Mouse (Mus musculus): ENCODE measurements around the gene Grcc10. TPM values are rescaled to one million over a fixed set of nuclear protein-coding genes. Genes with fewer than 3 reads are reported as not detected.
A peak's percentile ranks its signal among the peaks of the same experiment; 100 is the strongest.

Grcc10 gene
- total RNA-seq, 2 experiments from 2014 or later: 350 to 372 TPM

DNA sequence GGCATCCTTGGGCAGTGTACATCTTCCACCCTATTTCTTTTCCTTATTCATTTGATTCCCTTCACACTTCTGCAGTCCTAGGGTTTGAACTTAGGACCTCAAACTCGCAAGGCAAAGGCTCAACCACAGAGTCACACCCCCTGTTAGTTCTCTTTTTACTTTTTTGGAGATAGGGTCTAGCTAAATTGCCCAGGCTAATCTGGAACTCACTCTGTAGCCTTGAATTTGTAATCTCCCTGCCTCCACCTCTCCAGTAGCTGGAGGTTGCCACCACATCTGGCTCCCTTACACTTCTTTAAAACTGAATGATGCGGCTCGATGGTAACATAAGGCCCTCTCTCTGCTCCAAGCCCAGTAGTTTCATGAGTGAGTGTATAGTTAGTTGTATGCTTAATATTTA lies 6.8 kb downstream of the Grcc10 start:
- DNase-seq (ENCODE audit: extremely low spot score in 1 of 2, low spot score in 1 of 2): no peak

DNA sequence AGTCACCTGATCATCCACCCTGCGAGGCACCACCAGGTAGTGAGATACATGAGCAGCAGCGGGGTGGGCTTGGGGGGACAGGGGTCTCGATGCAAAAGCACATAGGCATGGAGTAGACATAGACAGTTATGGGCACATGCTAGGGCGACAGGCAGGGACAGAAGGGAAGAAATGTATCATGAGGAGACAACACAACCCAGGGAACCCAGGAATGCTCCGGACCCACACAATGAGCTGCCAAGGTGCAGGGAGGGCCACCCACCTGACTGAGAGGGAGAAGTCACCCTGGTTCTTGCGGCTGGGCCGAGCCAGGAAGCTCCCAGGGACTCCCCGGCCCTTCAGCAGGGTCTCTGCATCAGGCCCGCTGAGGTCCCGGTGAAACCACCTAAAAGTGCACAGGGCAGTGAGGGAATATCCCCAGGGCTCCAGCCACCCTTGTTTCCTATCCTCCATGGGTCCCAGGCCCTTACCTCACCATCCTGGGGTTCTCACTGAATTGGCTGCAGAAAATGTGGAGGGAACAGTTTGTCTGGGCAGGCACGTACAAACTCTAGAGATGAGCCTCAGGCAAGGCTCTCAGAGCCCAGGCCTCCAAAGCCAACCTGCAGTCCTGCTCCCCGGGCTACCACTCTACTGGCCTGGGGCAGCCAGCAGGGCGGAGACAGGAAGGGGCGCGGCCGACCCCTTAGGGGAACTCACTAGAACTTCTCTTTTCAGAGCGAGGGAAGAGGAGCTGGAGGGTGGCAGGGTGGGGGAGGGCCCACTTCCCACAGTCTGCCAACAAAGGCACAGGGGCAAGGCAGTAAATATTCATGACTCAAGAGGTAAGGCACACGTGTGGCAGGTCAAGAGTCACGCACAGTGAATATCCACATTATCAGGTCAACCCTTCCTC lies 8.5 kb downstream of the Grcc10 start:
- no peak for DNase-seq (ENCODE audit: extremely low spot score in 1 of 2, low spot score in 1 of 2)

DNA sequence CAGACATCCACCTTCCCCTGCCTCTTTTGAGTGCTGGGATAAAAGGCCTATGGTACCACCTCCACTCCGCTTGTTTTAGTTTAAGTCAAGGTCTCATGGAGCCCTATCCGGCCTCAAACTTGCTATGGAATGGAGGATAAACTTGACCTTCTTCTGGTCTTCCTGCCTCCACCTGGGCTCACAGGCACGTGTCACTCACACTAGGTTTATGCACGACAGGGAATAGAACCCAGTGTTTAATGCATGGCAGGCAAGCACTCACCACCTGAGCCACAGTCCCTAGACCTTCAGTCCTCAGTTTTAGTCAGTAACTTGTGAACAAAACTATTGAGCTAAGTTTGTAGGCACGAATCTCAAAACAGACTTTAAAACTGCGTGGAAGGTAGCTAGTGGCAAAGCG lies 10.1 kb downstream of the Grcc10 start:
- no peak for DNase-seq (ENCODE audit: extremely low spot score in 1 of 2, low spot score in 1 of 2)

DNA sequence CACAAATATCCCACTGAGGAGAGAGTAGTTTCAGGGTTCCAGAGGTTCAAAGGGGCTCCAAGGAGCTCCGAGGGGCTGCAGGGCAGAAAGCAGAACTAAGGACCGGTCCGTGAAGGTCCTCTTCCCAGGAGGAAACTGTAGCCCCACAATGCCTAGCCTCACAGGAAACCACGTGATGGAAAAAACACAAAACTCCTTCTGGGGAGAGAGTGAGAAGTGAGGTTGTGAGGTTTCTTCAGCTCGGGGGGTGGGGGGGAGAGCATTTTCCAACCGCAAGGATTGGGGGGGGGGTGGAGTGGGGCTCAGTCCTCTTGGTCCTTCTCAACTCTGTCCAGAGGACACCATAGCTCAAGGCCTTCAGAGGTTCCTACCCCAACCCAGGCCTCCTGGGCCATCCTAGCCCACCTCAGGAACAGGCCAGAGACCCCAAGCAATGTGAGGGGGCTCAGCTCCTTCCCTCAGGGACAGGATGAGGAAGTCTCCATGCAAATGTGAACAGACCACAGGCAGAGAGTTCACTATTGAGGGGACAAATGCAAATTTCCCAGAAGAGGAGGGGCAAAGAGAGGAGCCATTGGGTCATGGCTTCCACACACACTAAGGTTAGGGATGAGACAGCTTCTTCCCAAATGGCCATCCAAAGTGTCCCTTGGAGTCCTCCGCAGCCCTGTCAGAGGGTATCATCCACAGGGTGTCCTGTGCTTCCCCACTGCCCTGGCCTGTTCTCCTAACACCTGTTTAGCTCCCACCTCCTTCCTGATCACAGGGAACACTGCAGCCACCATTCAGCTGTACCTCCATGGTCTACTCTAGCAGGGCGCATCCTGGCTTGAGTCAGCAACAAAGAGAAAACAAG lies 11.1 kb downstream of the Grcc10 start:
- DNase-seq (ENCODE audit: extremely low spot score in 1 of 2, low spot score in 1 of 2): no peak

DNA sequence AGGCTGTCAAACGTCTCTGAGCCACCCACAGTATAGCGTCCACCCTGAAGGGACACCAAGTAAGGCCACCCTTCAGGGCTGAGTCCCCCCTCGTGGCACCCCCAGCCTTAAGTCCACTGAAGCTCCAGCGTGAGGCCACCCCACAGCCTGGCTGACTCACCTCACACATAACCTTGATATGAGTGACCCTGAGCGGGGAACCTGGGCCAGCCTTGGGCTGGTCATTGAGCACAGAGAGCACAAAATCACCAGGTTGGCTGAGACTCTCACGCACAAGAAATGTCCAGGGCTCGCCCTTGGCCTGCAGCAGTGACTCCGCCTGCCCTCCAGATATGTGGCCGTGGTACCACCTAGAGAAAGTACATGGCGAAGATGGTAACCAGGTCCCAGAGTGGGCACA lies 12.6 kb downstream of the Grcc10 start:
- DNase-seq (ENCODE audit: extremely low spot score in 1 of 2, low spot score in 1 of 2): no peak

DNA sequence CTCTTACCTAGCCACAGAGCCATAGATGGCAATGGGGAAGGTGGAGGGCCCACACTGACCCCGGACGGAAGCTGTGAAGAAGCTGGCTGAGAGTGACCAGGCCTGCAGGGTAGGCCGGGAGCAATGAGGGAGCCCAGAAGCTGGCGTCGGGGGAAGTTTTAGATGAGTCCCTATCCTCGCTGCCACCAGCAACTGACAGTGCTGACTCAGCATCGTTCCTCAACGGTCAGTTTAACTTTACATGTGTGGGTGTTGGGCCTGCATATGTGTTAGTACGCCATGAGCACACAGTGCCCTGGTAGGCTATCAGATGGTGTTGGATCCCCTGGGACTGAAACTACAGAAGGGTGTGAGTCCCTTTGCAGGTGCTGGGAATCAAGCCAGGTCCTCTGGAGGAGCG lies 16.7 kb downstream of the Grcc10 start:
- DNase-seq (ENCODE audit: extremely low spot score in 1 of 2, low spot score in 1 of 2): no peak

DNA sequence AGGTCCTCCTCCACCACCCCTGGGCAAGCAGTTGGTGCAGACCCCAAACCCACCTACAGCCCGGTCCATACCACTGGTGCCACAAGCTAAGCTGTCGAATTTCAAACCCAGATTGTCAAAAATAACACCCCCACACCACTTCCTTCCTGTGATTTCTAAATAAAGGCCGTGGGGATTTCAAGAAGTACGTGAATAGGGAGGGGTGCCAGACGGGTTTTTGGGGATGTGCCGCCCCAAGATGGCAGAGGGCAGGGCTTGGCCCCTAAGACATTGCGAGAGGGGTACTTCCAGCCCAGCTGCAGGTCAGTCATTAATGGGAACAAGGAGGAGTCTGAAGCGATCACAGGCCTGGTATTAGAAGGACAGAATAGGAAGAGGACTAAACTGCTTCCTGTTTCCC lies 17.6 kb downstream of the Grcc10 start:
- DNase-seq (ENCODE audit: extremely low spot score in 1 of 2, low spot score in 1 of 2): no peak

DNA sequence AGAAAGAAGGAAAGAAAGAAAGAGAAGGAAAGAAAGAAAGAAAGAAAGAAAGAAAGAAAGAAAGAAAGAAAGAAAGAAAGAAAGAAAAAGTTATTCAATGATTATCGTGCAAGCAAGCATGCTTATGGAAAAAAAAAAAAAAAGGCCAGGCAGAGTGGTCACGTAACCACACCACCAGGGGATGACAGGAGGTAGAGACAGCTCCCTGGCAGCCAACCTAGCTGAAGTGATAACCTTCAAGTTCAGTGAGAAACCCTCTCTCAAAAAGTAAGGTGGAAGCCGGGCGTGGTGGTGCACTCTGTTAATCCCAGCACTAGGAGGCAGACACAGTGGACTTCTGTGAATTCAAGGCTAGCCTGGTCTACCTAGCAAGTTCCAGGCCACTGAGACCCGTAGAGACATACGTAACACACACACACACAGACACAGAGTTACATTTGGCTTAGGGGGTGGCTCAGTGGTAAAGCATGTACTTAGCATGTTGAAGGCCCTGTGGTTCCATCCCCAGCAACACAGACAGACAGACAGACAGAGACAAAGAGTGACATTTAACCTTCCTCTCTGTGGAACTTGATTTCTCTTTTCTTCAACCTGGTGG lies 18.2 kb downstream of the Grcc10 start:
- no peak for DNase-seq (ENCODE audit: extremely low spot score in 1 of 2, low spot score in 1 of 2)

DNA sequence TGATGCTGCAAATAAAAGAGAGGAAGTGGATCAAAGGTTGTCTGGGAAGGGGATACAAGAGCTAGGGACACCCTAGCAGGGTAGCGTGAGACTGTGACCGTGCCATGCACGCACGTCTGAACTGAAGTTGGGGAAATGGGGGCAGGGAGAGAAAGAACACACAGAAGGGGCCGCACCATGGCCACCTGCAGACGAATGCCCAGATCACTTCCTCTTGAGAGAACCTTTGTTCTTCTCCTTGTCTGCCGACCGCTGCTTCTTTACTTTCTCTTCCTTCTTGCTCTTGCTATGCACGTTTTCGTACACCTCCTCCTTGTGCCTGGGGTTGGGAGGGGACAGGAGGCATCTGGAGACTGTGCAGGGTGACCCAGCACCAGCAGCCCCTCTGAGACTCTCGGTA lies 20.3 kb downstream of the Grcc10 start:
- no peak for DNase-seq (ENCODE audit: extremely low spot score in 1 of 2, low spot score in 1 of 2)

DNA sequence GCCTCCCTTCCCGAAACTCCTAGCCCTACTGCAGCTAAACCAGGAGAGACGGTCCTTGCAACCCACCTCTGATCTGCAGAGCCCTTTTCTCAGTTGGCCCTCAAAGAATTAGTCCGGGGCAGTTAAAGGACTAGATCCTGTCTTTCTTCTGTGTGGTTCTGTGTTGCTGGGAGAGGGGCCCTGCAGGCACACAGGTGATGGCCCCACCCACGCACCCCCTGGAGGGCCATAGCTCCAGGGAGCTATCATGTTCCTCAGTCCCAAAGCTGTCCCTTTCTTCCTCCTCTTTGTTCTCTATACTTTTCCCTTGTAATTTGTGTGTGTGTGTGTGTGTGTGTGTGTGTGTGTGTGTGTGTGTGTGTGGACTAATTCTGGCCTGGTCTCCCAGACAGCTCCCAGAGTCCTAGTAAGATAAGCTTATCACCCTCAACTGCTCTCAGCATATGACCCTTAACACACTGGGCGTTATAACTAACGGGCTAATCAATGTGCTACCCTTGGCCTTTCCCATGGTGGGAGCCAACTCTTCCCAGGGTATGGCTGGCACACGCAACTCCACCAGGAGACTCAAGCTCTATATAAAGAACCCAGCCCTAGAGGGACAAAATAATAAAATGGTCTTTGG lies 21.7 kb downstream of the Grcc10 start:
- DNase-seq (ENCODE audit: extremely low spot score in 1 of 2, low spot score in 1 of 2): no peak

DNA sequence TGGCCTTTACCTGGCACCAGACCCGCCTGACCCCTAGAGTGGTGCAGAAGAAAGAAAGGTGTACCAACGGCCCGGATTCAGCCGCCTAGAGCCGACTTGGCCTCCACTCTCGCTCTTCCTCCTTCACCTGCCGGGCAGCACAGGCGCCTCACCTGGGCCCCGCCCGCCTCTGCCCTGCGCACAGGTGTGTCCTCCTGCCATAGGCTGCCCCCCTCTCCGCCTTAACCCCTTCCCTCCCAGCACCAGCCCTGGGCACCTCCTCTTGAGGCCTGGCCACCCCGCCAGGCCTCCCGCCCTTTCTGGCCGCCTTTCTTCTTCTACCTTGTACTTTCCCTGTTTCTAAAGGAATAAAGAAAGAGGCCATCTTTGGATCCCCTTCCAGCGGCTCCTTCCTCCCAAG lies 22.5 kb downstream of the Grcc10 start:
- DNase-seq (ENCODE audit: extremely low spot score in 1 of 2, low spot score in 1 of 2): no peak

DNA sequence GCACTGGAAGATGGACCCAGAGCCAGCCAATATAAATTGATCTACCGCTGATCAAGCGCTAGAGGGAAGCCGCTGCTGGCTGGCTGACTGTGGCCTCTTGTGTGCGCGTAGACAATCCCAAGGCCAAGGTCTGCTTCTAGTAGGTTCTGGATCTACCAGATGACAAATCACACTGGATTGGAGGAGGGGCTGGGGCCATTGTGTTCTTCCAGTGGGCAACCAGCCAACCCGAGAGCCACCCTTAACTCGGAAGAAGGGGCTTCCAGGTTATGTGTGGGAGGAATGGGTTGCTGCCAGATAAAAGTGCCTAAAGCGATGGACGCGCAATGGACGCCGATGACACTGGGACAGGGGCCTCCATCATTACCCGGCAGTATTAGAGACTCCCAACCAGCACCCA lies 23.2 kb downstream of the Grcc10 start:
- no peak for DNase-seq (ENCODE audit: extremely low spot score in 1 of 2, low spot score in 1 of 2)

DNA sequence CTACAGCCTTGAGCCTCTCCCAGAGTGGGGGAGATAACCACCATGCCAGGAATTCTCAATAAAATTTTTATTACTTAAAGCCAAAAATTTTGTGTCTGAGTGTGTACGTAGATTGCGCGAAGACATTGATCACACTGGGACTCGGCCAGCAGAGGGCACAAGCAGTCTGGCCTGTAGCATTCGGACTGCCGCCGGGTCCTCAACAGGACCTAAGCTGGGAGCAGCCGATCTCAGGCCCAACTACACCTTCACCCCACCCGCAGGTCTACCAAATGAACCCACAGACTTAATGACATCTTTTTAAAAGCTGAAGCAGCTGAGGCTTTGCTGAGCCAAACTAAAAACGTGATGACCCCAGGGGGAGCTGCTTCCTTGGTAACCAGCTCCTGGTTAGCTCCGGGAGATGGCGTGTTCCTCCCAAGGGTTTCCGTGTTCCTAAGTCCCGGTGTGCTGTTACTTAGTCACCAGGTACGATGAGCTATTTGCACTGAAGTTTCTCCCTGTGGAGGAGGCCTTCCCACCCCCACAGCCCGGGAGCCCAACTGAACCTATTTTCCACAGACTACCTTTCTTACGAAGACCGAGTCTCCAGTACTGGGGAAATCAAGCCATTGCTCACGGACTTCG lies 24.2 kb downstream of the Grcc10 start:
- no peak for DNase-seq (ENCODE audit: extremely low spot score in 1 of 2, low spot score in 1 of 2)

DNA sequence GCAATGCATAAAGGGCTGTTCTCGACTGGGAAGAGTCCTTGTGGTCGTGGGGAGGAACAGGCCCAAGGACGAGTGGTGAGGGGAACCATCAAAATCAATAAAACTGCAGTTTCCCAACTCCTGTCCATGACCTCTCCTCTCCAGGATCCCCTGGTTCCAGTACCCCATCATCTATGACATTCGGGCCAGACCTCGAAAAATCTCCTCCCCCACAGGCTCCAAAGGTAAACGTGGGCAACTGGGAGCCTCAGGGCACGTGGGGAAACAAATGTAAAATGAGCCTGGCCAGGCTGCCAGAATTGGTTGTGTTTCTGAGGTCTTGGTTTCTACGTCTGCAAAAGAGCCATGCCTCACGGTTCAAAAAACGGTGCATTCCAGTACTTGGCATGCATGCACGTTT lies 28.3 kb downstream of the Grcc10 start:
- DNase-seq (ENCODE audit: extremely low spot score in 1 of 2, low spot score in 1 of 2): no peak

DNA sequence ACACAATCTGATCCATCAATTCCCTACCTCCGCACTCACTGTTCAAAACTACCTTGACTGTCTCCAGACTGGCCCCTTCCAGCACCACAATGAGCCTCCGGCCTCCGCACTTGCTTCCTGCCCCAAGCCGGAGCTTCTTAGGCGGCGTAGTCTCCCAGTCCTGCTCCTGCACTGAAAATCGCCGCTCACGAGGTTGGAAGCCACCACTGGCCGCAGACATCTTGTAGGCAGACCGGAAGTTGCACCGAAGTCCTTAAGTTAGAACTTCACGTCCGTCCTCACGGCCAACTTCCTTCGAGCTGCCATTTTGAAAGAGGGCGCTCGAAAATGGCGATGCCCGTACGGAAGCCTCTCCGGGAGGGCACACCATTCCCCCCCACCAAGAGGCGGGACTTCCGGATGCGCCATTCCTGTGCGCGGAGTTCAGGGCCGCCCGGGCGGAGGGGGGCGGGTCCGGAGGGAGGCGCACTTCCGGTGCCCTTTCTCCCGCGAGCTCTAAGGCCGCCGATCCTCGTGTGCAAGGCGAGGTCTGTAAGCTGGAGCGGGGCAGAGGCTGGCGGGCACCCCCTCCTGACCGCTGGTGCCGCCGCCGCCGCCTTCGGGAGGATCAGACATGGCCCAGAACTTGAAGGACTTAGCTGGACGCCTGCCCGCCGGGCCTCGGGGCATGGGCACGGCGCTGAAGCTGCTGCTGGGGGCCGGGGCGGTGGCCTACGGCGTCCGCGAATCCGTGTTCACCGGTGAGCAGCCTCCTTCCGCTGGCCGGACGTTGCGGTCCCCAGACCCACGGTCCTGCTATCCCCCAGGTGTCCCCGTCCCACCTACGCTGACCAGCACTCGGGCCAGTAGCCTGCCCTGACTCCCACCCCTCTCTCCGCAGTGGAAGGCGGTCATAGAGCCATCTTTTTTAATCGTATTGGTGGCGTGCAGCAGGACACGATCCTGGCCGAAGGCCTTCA lies 29.1 kb downstream of the Grcc10 start, which contains the start of the genes Emg1 and Phb2:
Gene Emg1 (minus strand): TSS at position 355 of the 959 bp plus-strand sequence.
Gene Phb2 (plus strand): TSS at position 513 of the 959 bp plus-strand sequence.
- DNase-seq (ENCODE audit: extremely low spot score in 1 of 2, low spot score in 1 of 2): peak; percentile 91 to 94

DNA sequence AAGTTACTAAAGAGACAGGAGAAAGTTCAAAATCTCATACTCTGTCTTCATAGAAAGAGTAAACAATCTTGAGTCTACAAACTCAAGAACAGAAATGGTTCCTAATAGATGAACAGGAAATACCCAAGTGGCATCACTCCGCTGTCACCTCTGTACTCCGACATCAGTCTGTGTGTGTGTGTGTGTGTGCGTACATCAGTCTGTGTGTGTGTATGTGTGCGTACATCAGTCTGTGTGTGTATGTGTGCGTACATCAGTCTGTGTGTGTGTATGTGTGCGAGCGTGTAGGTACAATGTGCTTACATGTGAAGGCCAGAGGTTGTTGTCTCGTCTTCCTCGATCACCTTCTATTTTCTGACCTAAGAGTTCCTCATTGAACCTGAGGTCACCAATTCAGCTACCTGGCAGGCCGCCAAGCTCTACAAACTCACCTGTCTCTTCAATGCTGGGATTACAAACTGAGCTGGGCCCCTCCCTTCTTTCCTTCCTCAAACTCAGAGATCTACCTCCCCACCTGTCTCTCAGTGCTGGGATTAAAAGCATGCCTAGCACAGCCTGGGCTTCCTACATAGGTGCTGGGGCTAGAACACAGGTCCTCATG lies 32.8 kb downstream of the Grcc10 start:
- DNase-seq (ENCODE audit: extremely low spot score in 1 of 2, low spot score in 1 of 2): no peak

DNA sequence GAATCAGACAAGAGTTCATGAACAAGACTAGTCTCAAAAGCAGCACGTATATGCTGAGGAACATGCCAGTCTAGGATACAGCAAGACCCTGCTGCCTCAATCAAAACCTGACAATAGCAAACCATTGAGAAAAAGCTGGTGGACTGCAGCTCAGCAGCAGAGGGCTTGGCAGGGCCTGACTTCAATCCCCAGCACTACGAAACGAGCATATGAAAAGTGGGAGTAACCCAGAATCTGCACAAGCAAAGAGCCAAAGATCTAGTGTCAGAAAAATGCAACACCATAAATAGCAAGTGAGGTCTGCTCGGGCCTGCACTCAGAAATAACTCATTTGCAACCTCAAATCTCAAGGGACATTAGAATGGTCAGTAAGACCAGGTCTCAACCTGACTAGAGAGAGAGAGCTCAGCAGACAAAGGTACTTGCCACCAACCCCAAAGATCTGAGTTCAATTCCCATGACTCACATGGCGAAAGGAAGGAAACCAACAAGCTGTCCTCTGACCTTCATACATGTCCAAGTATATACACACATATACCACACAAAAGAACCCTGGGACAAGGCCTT lies 35.0 kb downstream of the Grcc10 start:
- DNase-seq (ENCODE audit: extremely low spot score in 1 of 2, low spot score in 1 of 2): no peak

DNA sequence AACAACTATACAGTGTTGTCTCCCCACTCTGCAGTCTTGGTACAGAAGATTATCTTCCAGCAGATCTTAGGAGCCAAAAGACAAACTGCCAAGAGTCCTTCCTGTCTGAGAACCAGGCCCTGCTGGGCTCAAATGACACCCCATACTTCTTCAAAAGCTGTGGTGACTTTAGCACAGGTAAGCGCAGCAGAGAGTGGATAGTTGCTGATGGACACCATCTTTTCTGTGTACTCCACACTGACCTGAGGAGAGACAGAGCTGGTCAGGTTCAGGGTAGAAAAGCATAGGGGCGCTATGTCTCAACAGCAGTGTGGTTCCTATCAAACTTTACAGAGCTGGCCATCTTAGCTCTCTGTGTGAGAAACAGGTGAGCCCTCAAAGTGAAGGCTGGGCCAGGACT lies 36.8 kb downstream of the Grcc10 start:
- no peak for DNase-seq (ENCODE audit: extremely low spot score in 1 of 2, low spot score in 1 of 2)
